Mouse (Mus musculus): ENCODE results near the gene Cuzd1.

DNA sequence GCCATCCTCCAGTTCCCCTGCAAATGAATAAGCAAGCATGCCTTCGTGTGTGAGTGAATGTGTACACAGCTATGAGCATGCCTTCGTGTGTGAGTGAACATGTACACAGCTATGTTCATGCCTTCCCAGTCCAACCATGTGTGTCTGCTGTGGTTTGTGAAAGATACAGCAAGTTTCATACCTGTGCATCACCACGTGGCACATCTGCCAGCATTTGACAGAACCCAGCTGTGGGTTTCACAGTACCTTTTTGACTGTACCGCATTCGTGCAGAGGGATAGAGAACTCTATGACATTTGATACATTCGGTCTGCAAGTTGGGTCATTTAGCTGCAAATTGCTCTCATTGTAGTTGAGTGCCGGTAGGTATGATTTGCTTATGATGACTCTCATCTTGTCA lies 7.6 kb downstream of the Cuzd1 start:
- TF ChIP-seq CTCF (IDR thresholded peaks at IDR 0.05) (no peak), EP300 (IDR thresholded peaks at IDR 0.05) (no peak)

Measured in lung, postnatal 0 days (tissue).